Mouse (Mus musculus): ENCODE results near the gene Pdcd2.

GRCm38 (mm10) chr17:15526986-15527810, at the start of gene Pdcd2:
- TF ChIP-seq CTCF (IDR thresholded peaks at IDR 0.05; ENCODE audit: low read depth, low read length) (no peak), TAL1 (conservative IDR thresholded peaks at IDR 0.05; ENCODE audit: low read depth, low read length) (no peak), GATA1 (IDR thresholded peaks at IDR 0.05; ENCODE audit: borderline replicate concordance, low read length) (no peak), GATA2 (IDR thresholded peaks at IDR 0.05; ENCODE audit: borderline replicate concordance, low read depth, low read length) (no peak), POLR2AphosphoS5 (IDR thresholded peaks at IDR 0.05; ENCODE audit: insufficient replicate concordance, low read depth, low read length) (no peak)

Data from G1E (cell line).